Mouse (Mus musculus) stomach, postnatal 0 days (tissue): Measurements from ENCODE around the gene Golga4.
A peak's percentile ranks its signal among the peaks of the same experiment; 100 is the strongest.

Experiments used
- CTCF ChIP-seq: IDR thresholded peaks from 2 replicates; pipeline ENCODE4 v1.5.1; 2016; ENCODE audit warnings: antibody characterized with exemption, low read depth, mild to moderate bottlenecking, moderate library complexity
- EP300 ChIP-seq: optimal IDR thresholded peaks from 2 replicates; pipeline ENCODE3; 2016; ENCODE audit warnings: antibody characterized with exemption

- peak; percentile 87 for TF ChIP-seq CTCF
- TF ChIP-seq EP300: no peak
These were observed 83.2 kb downstream of the Golga4 start for GRCm38 (mm10) chr9:118589249-118589648.
